Mouse (Mus musculus) myocyte (in vitro differentiated cells): ENCODE data around the gene Akip1. TPM values are rescaled to one million over a fixed set of nuclear protein-coding genes. Genes with fewer than 3 reads are reported as not detected.

Source experiments
- H3K27me3 ChIP-seq: one replicate; pipeline ENCODE4 v1.6.1; 2011; ENCODE audit not compliant: control insufficient read depth, insufficient read depth, insufficient read length
- H3K36me3 ChIP-seq: one replicate; pipeline ENCODE4 v1.6.1; 2011; ENCODE audit not compliant: control insufficient read depth, insufficient read depth
- H3K4me2 ChIP-seq: one replicate; pipeline ENCODE4 v1.6.1; 2011; ENCODE audit warnings: low read depth, control low read depth
- H3K4me3 ChIP-seq: one replicate; pipeline ENCODE4 v1.5.1; 2011; ENCODE audit warnings: mild to moderate bottlenecking, control low read depth, moderate library complexity
- H3K79me2 ChIP-seq: one replicate; pipeline ENCODE4 v1.6.1; 2011; ENCODE audit not compliant: control insufficient read depth, insufficient read depth
- H3ac ChIP-seq: one replicate; pipeline ENCODE4 v1.6.1; 2011; ENCODE audit not compliant: control insufficient read depth, insufficient read length
- CEBPB ChIP-seq: IDR thresholded peaks from 2 replicates; pipeline ENCODE4 v1.6.1; 2011; ENCODE audit warnings: mild to moderate bottlenecking, moderate library complexity; ENCODE audit not compliant: poor library complexity, insufficient read depth, severe bottlenecking
- E2F4 ChIP-seq: IDR thresholded peaks from one replicate; pipeline ENCODE4 v1.6.1; 2011; ENCODE audit warnings: mild to moderate bottlenecking, control low read depth, moderate library complexity; ENCODE audit not compliant: insufficient read depth
- MAX ChIP-seq: IDR thresholded peaks from one replicate; pipeline ENCODE4 v1.6.1; 2011; ENCODE audit warnings: low read depth, mild to moderate bottlenecking, control low read depth
- MYOD1 ChIP-seq, 3 experiments: IDR thresholded peaks; one replicate each; pipeline ENCODE4 v1.6.1; 2011; ENCODE audit warnings: control low read depth in 2 of 3, low read depth in 2 of 3, mild to moderate bottlenecking in 2 of 3, moderate library complexity in 1 of 3; ENCODE audit not compliant: insufficient read length in 2 of 3, control insufficient read depth in 1 of 3
- MYOG ChIP-seq, 3 experiments: IDR thresholded peaks; one replicate each; pipeline ENCODE4 v1.6.1; 2011; ENCODE audit warnings: control low read depth in 2 of 3, low read depth in 2 of 3, mild to moderate bottlenecking in 2 of 3; ENCODE audit not compliant: insufficient read length in 2 of 3, control insufficient read depth in 1 of 3, insufficient read depth in 1 of 3
- POLR2A ChIP-seq: IDR thresholded peaks from one replicate; pipeline ENCODE4 v1.6.1; 2011; ENCODE audit warnings: low read depth, mild to moderate bottlenecking, control low read depth, moderate library complexity; ENCODE audit not compliant: insufficient read length
- POLR2AphosphoS2 ChIP-seq: IDR thresholded peaks from one replicate; pipeline ENCODE4 v1.6.1; 2011; ENCODE audit warnings: low read depth, control low read depth; ENCODE audit not compliant: insufficient read length
- REST ChIP-seq: IDR thresholded peaks from one replicate; pipeline ENCODE4 v1.6.1; 2011; ENCODE audit warnings: mild to moderate bottlenecking, control low read depth, moderate library complexity; ENCODE audit not compliant: insufficient read depth, insufficient read length
- SRF ChIP-seq: IDR thresholded peaks from one replicate; pipeline ENCODE4 v1.6.1; 2011; ENCODE audit warnings: low read depth; ENCODE audit not compliant: control insufficient read depth, insufficient read length
- TCF12 ChIP-seq: IDR thresholded peaks from one replicate; pipeline ENCODE4 v1.6.1; 2011; ENCODE audit warnings: mild to moderate bottlenecking, control low read depth; ENCODE audit not compliant: poor library complexity, insufficient read depth, severe bottlenecking
- TCF3 ChIP-seq: IDR thresholded peaks from one replicate; pipeline ENCODE4 v1.6.1; 2011; ENCODE audit warnings: low read depth, control low read depth; ENCODE audit not compliant: insufficient read length
- USF1 ChIP-seq: IDR thresholded peaks from one replicate; pipeline ENCODE4 v1.6.1; 2011; ENCODE audit warnings: low read depth, mild to moderate bottlenecking, control low read depth, moderate library complexity
- polyA plus RNA-seq: library from polyadenylated mRNA; unstranded; fragments of >200 nt; fragmentation: generic; extraction: Trizol; gene quantifications from one replicate; pipeline ENCODE4 v1.2.1, GENCODE M21; 2012; ENCODE audit warnings: missing spikeins

Gene Akip1
- polyA plus RNA-seq, 1 experiment = 17.8 TPM

DNA sequence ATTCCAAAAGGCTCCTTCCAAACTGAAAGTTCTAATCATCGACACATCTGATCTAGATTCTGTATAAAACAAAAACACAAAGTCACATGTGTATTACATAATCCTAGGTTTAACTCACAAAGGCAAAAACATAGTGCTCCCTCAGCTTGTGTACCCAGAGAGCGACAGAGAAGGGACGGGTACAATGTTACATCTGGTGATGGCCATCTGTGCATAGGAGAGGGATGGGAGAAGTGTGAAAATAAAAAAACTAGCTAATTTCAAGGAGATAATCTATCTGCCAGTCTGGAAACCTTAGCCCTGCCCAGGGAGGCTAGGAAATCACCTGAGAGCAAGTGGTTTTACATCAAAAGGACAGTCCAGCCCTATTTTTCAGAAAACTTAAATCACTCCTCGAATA, 40.9 kb upstream of the Akip1 start:
- Histone ChIP-seq H3ac (no peak overlapping the region), H3K27me3 (no peaks in the 10 kb centered on the region), H3K4me2 (no peak overlapping the region), H3K36me3 (peaks cover 6% of the 10 kb centered on the region), H3K4me3 (no peak overlapping the region), H3K79me2 (peaks cover 100% of the 10 kb centered on the region)
- TF ChIP-seq CEBPB (no peak), TCF3 (no peak), MYOD1 (IDR thresholded peaks at IDR 0.05; ENCODE audit: control insufficient read depth in 1 of 3, insufficient read length in 2 of 3, low read depth in 2 of 3) (no peak), POLR2A (no peak), REST (no peak), POLR2AphosphoS2 (no peak), SRF (no peak), MAX (no peak), TCF12 (no peak), E2F4 (no peak), USF1 (no peak)

DNA sequence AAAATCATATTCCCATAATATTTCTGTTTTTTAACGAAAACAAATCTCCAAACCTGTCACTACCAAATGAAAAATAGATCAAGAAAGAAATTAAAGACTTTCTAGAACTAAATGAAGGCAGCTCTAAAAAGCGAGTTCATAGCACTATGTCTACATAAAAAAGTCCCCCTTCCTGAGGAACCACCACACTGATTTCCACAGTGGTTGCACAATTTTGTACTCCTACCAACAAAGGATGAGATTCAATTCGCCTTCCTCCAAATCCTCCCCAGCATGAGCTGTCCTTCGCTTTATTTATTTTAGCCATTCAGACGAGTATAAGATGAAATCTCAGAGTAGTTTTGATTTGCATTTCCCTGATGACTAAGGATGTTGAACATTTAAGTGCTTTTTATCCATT, 36.8 kb upstream of the Akip1 start:
- H3K4me3 ChIP-seq = no peak overlapping the region
- no peaks in the 10 kb centered on the region for H3K36me3 ChIP-seq
- H3K79me2 ChIP-seq = peaks cover 99% of the 10 kb centered on the region
- TF ChIP-seq E2F4 (no peak), CEBPB (peak; percentile 73; the same call in 1 of the 2 replicates)
- peak overlapping the region; percentile 5 for H3K4me2 ChIP-seq
- no peak overlapping the region for H3ac ChIP-seq
- H3K27me3 ChIP-seq = no peaks in the 10 kb centered on the region

- peaks cover 70% of the 10 kb centered on the region for H3K79me2 ChIP-seq
- H3K36me3 ChIP-seq = no peaks in the 10 kb centered on the region
- no peaks in the 10 kb centered on the region for H3K27me3 ChIP-seq
- H3K4me3 ChIP-seq = peak overlapping the region; percentile 69
- no peak overlapping the region for H3ac ChIP-seq
- peak in 2 of 3 experiments; percentile 33 to 41 for TF ChIP-seq MYOD1 (IDR thresholded peaks at IDR 0.05; ENCODE audit: control insufficient read depth in 1 of 3, insufficient read length in 2 of 3, low read depth in 2 of 3)
- TF ChIP-seq POLR2A = peak; percentile 33
- peak in 1 of 3 experiments; percentile 48 for TF ChIP-seq MYOG (IDR thresholded peaks at IDR 0.05; ENCODE audit: control insufficient read depth in 1 of 3, insufficient read depth in 1 of 3, insufficient read length in 2 of 3, low read depth in 2 of 3)
- TF ChIP-seq USF1 = peak; percentile 15
- no peak for TF ChIP-seq TCF3
- TF ChIP-seq REST = no peak
- TF ChIP-seq POLR2AphosphoS2 = peak; percentile 27
- TF ChIP-seq MAX = no peak
- peak; percentile 54 for TF ChIP-seq CEBPB
- peak overlapping the region; percentile 70 for H3K4me2 ChIP-seq
Measured at GRCm38 (mm10) chr7:109669426-109670170, 33.9 kb upstream of the Akip1 start.

- H3K4me3 ChIP-seq = peak overlapping the region; percentile 69
- no peaks in the 10 kb centered on the region for H3K27me3 ChIP-seq
- no peaks in the 10 kb centered on the region for H3K36me3 ChIP-seq
- peaks cover 48% of the 10 kb centered on the region for H3K79me2 ChIP-seq
- TF ChIP-seq MYOD1 (IDR thresholded peaks at IDR 0.05; ENCODE audit: control insufficient read depth in 1 of 3, insufficient read length in 2 of 3, low read depth in 2 of 3) (no peak), MAX (no peak), POLR2AphosphoS2 (peak; percentile 53), TCF12 (peak; percentile 19), USF1 (peak; percentile 92), REST (no peak), CEBPB (no peak), POLR2A (peak; percentile 70)
- peak overlapping the region; percentile 82 for H3K4me2 ChIP-seq
- peak overlapping the region; percentile 31 for H3ac ChIP-seq
Measured at GRCm38 (mm10) chr7:109671581-109672471, 31.7 kb upstream of the Akip1 start.
